Mouse (Mus musculus) cerebellum, adult (tissue): ENCODE measurements around the gene Hist1h2bg.
"Not testable (repeated sequence)": the region's sequence is repeated elsewhere in the genome, so short reads cannot be mapped to it uniquely, and the experiment has no call there.

Experiments
- ATAC-seq: cut with Nextera tagmentation; 2 replicates; pipeline ENCODE4 v1.9.2; 2017; ENCODE audit warnings: mild to moderate bottlenecking, moderate library complexity, mixed read lengths; ENCODE audit not compliant: insufficient number of reproducible peaks, low FRiP score, low TSS enrichment

The Hist1h2bg gene

GRCm38 (mm10) chr13:23537006-23537710, 34.0 kb upstream of the Hist1h2bg start:
- no peak for ATAC-seq

- ATAC-seq: no peak
These were observed 32.9 kb upstream of the Hist1h2bg start for GRCm38 (mm10) chr13:23538249-23538648.

GRCm38 (mm10) chr13:23539821-23540220, 31.4 kb upstream of the Hist1h2bg start:
- ATAC-seq: not testable (repeated sequence)

- ATAC-seq: no peak
These were observed 29.7 kb upstream of the Hist1h2bg start for GRCm38 (mm10) chr13:23541497-23541896.

GRCm38 (mm10) chr13:23542225-23542980, 28.8 kb upstream of the Hist1h2bg start:
- not testable (repeated sequence) for ATAC-seq

GRCm38 (mm10) chr13:23542999-23543607, 28.1 kb upstream of the Hist1h2bg start, which contains the start of gene Hist1h2bh:
TSS of gene Hist1h2bh (minus strand) at chr13:23543392.
- peak; percentile 93 for ATAC-seq

- peak; percentile 99 for ATAC-seq
These were observed 27.0 kb upstream of the Hist1h2bg start, which contains the start of gene Hist1h3f for GRCm38 (mm10) chr13:23543965-23544786. TSS of gene Hist1h3f (plus strand) at chr13:23544052.

GRCm38 (mm10) chr13:23544787-23545120, 26.4 kb upstream of the Hist1h2bg start:
- ATAC-seq: 0 out of 2 replicates have a peak, but pooled peaks have one; percentile 40

- ATAC-seq: no peak
These were observed 24.5 kb upstream of the Hist1h2bg start for GRCm38 (mm10) chr13:23546694-23547093.

GRCm38 (mm10) chr13:23550761-23551145, 20.4 kb upstream of the Hist1h2bg start:
- ATAC-seq: no peak

GRCm38 (mm10) chr13:23551146-23551834, 19.9 kb upstream of the Hist1h2bg start, which contains the start of gene Hist1h4f:
TSS of gene Hist1h4f (minus strand) at chr13:23551648.
- peak; percentile 91 for ATAC-seq

- ATAC-seq: no peak
These were observed 19.0 kb upstream of the Hist1h2bg start for GRCm38 (mm10) chr13:23551931-23552914.

- ATAC-seq: no peak
These were observed 18.2 kb upstream of the Hist1h2bg start, which contains the start of gene Hist1h1d for GRCm38 (mm10) chr13:23552962-23553361. TSS of gene Hist1h1d (plus strand) at chr13:23553262.

- no peak for ATAC-seq
These were observed 16.8 kb upstream of the Hist1h2bg start for GRCm38 (mm10) chr13:23554393-23554792.

GRCm38 (mm10) chr13:23554925-23555838, 16.0 kb upstream of the Hist1h2bg start:
- peak; percentile 69; the same call in 1 of the 2 replicates for ATAC-seq

GRCm38 (mm10) chr13:23555839-23556416, 15.3 kb upstream of the Hist1h2bg start:
- ATAC-seq: peak; percentile 86

GRCm38 (mm10) chr13:23556906-23557305, 14.3 kb upstream of the Hist1h2bg start:
- no peak for ATAC-seq
